Comparison of ENCODE assay signal across 8 mouse cellular contexts in the genomic region with DNA sequence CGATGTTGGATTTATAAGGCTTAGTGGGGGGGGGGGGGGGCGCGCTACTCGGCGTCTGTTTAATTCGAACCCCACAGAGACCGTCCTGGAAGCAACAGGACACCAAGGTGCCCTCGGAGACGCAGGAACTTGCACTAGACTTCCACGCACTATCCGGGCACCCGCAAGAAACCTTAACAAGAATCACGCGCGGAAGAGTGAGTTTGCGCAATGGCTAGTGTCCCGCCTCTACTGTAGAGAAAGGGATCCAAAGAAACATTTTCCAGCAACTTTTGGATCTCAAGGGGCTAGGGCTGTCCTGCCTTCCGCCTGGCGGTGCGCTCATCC. TPM values are rescaled to one million over a fixed set of nuclear protein-coding genes. Genes with fewer than 3 reads are reported as not detected.
DNase-seq lines count a peak whose midpoint lies in the region; ATAC-seq lines count a peak whose summit lies in the region.

No protein-coding gene starts in this region.

- H3K4me1 ChIP-seq in heart, embryonic 14.5 days (ENCODE audit: control insufficient read depth in 2 of 2, insufficient read depth in 2 of 2, low read length in 2 of 2), result peaks cover 9 to 20% of the 10 kb centered on the region in 2 experiments; a peak in 3 of 4 replicates
- H3K4me1 ChIP-seq in hindbrain, embryonic 10.5 days (replicated peaks), result peaks cover 45% of the 10 kb centered on the region
- H3K4me1 ChIP-seq in midbrain, embryonic 10.5 days, result peaks cover 52% of the 10 kb centered on the region

- H3K9me3 ChIP-seq in heart, embryonic 14.5 days (ENCODE audit: control insufficient read depth, low read length), result no peaks in the 10 kb centered on the region
- no peaks in the 10 kb centered on the region for H3K9me3 ChIP-seq in hindbrain, embryonic 10.5 days
- no peaks in the 10 kb centered on the region for H3K9me3 ChIP-seq in midbrain, embryonic 10.5 days (replicated peaks)

- H3K4me2 ChIP-seq in heart, embryonic 14.5 days (ENCODE audit: low read length), result peak overlapping the region; percentile 99

- H3K4me3 ChIP-seq in heart, embryonic 14.5 days (ENCODE audit: control insufficient read depth in 1 of 2, insufficient read depth in 1 of 2, low read depth in 1 of 2, low read length in 2 of 2), result peak overlapping the region; percentile 70 to 73
- peak overlapping the region; percentile 82 for H3K4me3 ChIP-seq in hindbrain, embryonic 10.5 days
- peak overlapping the region; percentile 73 for H3K4me3 ChIP-seq in midbrain, embryonic 10.5 days

- 0 out of 2 replicates have a peak, but pooled peaks have one; percentile 25 for ATAC-seq in heart, embryonic 14.5 days (ENCODE audit: insufficient number of reproducible peaks, insufficient read depth, low FRiP score, low read depth)

- no peak for DNase-seq in heart, postnatal 36 days
- peak; percentile 25 for DNase-seq in adipocyte (ENCODE audit: low spot score)
- peak; percentile 24 for DNase-seq in hindbrain, embryonic 10.5 days (ENCODE audit: low spot score)
- peak; percentile 21 for DNase-seq in midbrain, embryonic 10.5 days (ENCODE audit: low spot score)
- DNase-seq in right cerebral cortex, adult 18-20 months, result no peak
- DNase-seq in thymus, postnatal 14 days, result no peak
- DNase-seq in kidney, adult 8-10 months, result no peak

- intact Hi-C loops in heart, postnatal 36 days (cut with DNase I), result no loop called here

- no peaks in the 10 kb centered on the region for H3K27me3 ChIP-seq in heart, embryonic 14.5 days (ENCODE audit: control insufficient read depth, insufficient read depth, low read length)
- H3K27me3 ChIP-seq in hindbrain, embryonic 10.5 days (ENCODE audit: insufficient read depth, poor library complexity, severe bottlenecking), result peaks cover 14% of the 10 kb centered on the region
- H3K27me3 ChIP-seq in midbrain, embryonic 10.5 days (ENCODE audit: low read depth, poor library complexity, severe bottlenecking), result peaks cover 33% of the 10 kb centered on the region

- peak overlapping the region in 1 of 2 experiments; percentile 55; a peak in 1 of 4 replicates for H3K27ac ChIP-seq in heart, embryonic 14.5 days (replicated peaks in 1 of 2; ENCODE audit: control insufficient read depth in 1 of 2, insufficient read depth in 1 of 2, low read depth in 2 of 2, low read length in 2 of 2)
- peak overlapping the region; percentile 93 for H3K27ac ChIP-seq in hindbrain, embryonic 10.5 days
- H3K27ac ChIP-seq in midbrain, embryonic 10.5 days (replicated peaks), result peak overlapping the region; percentile 87

- 3% methylated on average over 20 of the region's 20 CpGs for WGBS in heart, embryonic 14.5 days
- 5% methylated on average over 20 of the region's 20 CpGs for WGBS in hindbrain, embryonic 10.5 days
- WGBS in midbrain, embryonic 10.5 days, result 8% methylated on average over 20 of the region's 20 CpGs

- H3K36me3 ChIP-seq in heart, embryonic 14.5 days (ENCODE audit: control insufficient read depth, insufficient read depth, low read length), result no peaks in the 10 kb centered on the region
- H3K36me3 ChIP-seq in hindbrain, embryonic 10.5 days, result no peaks in the 10 kb centered on the region
- no peaks in the 10 kb centered on the region for H3K36me3 ChIP-seq in midbrain, embryonic 10.5 days

- peak overlapping the region; percentile 85 for H3K9ac ChIP-seq in heart, embryonic 14.5 days (ENCODE audit: low read length)

RNA-seq across cellular contexts. Expression of a gene that starts 40.5 kb away (rescaled TPM):
- 9.3 and 14.1 TPM in 2 replicates for polyA plus RNA-seq in heart, embryonic 14.5 days (2014; fragmentation: Nextera tagmentation; extraction: Ambion mirVana)
- total RNA-seq in heart, postnatal 36 days (2021), result 10 to 100 TPM; 18.9 to 24.0 TPM
- polyA plus RNA-seq in hindbrain, embryonic 10.5 days (2016; fragmentation: Nextera tagmentation; extraction: Ambion mirVana), result 9.7 and 10.9 TPM in 2 replicates
- 9.1 and 9.7 TPM in 2 replicates for polyA plus RNA-seq in midbrain, embryonic 10.5 days (2016; fragmentation: Nextera tagmentation; extraction: Ambion mirVana)

Comparison
In these comparisons a context has a peak if more than half of its experiments do, and no peak if none do; other contexts are left out.
1. DNase-seq: peak in adipocyte (single experiment), hindbrain, embryonic 10.5 days (single experiment) and midbrain, embryonic 10.5 days (single experiment); none in heart, postnatal 36 days (0 of 2), right cerebral cortex, adult 18-20 months (single experiment), thymus, postnatal 14 days (single experiment) and kidney, adult 8-10 months (0 of 2).
2. Peak in every context shown above with its lines, with median percentiles within 50 percentile points of each other: H3K4me3 ChIP-seq.